Mouse (Mus musculus) 3T3-L1 (cell line): ENCODE results near the gene Pcdh7.
"Not testable (repeated sequence)": the region's sequence is repeated elsewhere in the genome, so short reads cannot be mapped to it uniquely, and the experiment has no call there.

Source experiments
- DNase-seq: peaks from one replicate; pipeline ENCODE4 v3.0.0-alpha.2; 2015; ENCODE audit warnings: low read depth, low spot score

The Pcdh7 gene

DNA sequence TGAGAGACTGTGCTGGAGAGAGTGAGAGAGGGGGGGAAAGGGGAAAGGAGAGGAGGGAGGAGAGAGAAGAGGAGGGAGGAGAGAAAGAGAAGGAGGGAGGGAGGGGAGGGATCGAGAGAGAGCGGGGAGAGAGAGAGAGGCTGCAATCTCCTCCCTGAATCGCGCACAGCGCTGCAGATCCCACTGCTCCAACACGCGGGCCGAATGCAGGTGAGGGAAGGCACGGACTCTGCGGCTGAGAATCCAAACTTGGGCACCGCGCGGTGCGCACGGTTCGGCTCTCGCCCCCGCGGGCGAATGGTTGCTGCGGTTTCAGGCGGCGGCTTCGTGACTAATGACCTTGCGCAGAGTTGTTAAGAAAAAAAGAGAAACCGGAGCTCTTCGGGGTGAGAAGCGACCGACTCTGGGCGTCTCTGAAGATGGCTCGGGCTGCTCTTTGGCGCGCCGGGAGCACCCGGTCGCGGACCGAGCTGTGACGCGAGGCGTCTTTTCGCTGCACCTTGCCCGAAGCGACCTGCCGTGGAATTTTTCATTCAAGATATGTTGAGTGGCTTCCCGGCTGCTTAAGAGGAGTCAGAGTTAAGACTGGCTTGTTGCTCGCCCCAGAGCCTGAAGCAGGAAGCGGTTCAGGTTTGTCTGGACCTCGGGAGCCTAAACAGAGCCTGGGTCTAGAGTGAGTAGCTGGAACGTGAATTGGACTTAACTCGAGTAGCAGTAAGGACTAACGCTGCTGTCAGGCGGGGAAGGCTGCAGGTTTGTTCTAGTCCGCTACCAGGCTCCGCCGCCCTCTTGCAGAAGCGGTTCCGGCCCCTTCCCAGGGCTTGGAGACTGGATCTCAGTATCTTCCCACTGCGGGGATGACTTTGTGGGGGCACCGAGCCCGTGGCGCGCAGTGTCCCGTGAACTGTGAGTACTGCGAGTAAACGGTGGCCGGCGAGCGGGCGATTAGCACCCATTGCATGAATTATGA is at the start of gene Pcdh7:
TSS of gene Pcdh7 (plus strand) at position 62 of the 970 bp plus-strand sequence.
- peak; percentile 84 for DNase-seq

DNA sequence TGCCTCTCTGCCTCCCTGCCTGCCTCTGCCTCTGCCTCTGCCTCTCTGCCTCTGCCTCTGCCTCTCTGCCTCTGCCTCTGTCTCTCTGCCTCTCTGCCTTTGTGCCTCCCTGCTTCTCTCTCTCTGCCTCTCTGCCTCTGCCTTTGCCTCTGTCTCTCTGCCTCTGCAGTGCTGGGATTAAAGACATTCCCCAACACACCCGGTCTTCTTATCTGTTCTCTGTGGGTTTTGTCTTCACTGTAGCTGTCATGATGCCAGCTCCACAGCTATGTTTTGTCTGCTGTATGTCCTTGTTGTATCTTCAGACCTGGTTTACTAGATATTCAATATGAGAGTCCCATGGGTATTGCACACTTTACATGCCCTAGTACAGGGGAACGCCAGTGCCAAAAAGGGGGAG is 40.8 kb upstream of the Pcdh7 start:
- DNase-seq, result not testable (repeated sequence)

DNA sequence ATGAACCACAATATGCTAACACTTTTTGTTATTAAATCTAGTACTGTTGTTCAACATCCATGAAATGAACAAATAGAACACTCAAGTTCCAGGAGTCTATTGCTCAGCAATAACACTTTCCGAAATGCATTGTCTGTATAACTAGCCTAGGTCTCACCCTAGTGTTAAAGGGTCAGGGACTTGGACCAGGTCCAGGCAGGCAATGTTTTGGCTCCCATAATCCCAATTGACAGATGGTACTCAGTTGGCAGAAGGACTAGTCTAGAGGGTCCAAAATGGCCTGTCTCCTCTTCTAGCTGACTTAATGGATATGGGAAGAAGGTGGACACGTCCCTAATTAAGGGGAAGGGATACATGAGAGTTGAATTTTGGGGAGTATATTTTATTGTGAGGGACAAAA is 9.4 kb upstream of the Pcdh7 start:
- no peak for DNase-seq

DNA sequence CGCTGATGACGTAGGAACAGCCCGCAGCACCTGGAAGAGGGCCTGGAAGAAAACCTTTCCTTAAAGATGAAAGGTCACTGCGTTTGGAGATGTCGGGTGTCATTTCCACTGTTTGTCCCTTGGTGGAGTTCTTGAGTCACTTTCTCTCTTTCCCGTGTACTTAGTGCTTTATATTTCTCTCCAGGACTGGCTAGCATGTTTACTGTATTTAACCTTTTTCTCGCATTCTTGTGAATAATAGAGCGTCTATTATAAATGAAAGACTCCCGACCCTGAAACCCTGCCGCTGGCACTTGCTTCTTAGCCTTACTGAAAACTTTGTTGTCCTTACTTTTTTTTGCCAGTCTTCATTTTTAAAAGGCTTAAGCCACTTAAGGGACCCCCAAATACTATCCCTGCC is 3.8 kb upstream of the Pcdh7 start:
- DNase-seq, result peak; percentile 77

DNA sequence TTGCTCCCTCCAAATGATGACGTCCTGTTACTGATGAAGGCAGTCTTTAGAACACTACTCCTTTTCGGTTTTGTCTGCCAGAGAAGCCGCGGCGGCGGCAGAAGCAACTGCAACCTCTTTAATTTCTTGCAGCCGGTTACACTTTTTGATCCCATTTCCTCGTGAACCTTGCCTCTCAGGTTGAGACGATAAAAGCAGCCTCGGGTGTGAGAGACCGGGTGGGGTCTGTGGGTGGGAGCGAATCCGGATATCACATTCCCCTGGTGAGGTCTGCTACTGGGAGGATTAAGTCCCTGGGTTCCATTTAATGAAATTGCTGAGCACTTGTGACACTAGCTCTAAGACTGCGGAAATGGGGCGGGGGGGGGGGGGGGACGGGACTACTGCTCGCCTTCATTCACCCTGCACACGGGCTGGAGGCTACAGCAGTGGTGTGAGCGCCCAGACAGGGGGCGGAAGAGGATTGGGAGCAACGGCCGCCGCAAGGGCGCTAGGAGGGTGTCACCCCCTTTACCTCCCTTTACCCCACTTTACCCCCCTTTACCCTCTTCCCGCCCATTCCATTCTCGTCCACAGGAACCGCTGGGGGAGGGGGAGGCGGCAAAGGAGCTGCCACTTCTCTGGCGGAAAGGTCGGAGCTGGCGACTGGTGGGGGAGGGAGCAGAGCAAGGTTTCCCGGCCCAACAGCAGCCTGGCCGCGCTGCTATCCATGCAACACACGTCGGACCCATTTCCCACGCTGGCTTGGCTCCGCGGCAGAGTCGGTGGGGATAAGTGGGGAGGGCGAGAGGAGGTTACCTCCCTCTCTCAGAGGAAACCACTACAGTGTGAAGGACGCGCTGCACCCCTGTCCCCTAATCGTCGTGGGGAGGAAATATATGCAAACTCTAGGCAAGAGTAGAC is 2.9 kb upstream of the Pcdh7 start:
- DNase-seq, result peak; percentile 85

DNA sequence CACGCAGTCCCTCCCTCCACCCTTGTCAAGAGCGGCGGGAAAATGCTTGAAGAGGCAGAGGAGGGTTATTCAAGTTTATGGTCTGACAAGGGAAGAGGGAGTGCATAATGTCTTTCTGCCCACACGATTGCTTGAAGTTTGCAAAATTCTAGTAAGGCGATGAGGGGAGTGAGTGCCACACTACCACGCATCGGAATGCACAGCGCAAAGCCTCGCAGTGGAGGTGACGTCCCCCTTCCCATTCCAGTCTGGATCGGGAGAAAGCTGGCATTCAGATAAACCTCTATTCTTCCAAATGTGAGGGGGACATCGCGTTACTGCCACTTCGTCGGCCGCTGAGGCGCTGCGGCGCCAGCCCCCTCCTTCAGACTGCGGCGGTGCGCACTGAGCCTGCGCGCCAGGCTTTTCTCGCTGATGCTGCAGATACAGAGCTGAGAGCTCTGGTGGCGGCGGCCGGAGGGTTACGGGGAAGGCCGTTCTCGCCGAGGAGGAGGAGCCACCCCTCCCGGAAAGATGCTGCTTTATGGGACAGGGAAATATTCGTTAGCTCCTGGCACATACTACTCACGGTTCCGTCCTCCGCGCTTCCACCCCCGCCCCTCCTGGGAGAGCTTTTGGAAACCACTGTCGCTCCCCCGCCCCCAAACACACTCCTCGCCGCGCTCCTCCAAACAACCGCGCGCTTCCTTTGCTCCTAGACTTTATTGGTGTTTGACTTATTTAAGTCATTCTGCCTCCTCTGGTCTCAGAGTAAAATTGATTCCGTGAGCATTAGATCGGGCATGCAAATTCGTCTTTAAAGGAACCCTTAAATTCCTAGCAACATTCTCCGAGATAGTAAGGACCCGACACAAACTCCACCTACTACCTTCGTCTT is 2.0 kb upstream of the Pcdh7 start:
- DNase-seq, result peak; percentile 84

DNA sequence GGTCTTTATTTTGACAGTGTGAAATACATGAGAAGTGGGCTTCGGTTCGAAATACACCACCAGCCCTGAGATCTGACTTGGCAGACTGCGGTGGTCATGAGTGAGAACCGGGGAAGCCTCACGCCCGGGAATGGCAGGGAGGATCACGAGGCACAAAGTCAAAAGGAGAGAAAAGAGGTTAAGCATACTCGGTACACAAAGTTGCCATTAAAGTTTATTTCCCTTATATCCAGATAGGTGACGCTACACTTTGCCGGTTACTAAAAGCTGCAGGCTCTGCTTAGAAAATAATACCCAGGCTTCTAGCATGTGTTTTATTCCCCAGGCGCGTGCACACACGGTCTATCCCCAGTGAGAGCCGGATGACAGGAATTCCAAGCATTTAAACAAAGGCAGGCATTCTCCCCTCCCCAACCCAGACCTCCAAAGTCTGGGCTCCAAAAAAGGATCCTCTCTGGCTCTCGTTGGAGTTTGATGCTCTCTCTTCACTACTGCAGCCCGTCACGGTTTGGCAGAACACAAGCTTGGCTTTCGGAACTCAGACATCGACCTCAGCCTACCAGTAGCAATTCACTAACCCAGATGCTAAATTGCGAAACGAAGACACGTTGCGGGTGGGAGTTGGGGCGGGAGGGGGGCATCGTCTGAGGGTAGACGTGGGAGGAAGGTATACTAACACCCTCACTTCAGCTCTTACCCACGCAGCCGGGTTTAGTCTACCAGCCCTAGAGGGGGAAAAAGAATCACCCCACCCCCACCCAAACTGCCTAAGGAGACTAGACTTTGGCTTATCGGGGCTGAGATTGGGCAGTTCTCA is 1.1 kb upstream of the Pcdh7 start:
- peak; percentile 86 for DNase-seq

DNA sequence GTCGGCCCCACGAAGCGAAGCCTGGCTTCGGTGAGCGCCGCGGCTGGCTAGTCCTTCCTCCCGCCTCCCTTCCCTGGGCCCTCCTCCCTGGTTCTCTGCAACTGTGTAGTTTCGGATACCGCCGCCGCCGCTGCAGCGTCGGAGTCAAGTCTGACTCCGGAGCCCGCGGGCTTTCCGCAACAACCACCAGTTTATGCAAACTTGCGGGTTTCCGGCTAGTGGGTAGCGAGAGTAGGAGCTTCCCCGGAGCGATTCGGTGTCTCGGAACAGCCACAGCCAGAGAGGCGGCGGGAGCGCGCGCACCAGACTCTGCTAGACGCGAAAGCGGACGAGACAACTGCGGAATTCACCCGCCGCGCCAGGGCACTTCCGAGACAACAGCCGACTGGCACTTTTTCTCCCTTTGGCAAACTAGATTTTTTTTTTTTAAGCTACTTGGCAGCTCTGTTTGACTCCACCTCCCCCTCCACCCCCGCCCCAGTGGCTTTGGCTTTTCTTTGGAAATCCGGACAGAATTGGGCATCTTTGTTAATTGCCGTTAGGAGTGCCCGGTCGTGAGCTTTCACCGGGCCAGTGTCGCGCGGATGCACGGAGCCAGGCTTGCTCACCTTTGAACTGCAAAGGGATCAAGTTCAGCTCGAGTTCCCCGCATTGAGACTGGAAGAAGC is 395 bp upstream of the Pcdh7 start:
- peak; percentile 85 for DNase-seq

DNA sequence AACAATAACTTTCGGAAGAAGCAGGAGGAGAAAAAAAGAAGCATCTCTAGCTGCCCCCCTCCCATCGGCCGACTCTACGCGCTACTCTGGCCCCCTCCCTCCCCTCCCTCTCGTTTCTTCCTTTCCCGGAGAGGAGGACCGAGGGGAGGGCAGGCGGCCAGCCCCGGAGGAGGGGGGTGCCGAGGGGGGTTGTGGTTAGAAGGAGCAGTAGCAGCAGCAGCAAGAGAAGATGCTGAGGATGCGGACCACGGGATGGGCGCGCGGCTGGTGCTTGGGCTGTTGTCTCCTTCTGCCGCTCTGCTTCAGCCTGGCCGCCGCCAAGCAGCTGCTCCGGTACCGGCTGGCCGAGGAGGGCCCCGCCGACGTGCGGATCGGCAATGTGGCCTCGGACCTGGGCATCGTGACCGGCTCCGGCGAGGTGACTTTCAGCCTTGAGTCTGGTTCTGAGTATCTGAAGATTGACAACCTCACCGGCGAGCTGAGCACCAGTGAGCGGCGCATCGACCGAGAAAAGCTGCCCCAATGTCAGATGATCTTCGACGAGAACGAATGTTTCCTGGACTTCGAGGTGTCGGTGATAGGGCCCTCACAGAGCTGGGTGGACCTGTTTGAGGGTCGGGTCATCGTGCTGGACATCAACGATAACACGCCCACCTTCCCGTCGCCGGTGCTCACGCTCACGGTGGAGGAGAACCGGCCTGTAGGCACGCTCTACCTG is 1.3 kb downstream of the Pcdh7 start:
- peak; percentile 62 for DNase-seq

DNA sequence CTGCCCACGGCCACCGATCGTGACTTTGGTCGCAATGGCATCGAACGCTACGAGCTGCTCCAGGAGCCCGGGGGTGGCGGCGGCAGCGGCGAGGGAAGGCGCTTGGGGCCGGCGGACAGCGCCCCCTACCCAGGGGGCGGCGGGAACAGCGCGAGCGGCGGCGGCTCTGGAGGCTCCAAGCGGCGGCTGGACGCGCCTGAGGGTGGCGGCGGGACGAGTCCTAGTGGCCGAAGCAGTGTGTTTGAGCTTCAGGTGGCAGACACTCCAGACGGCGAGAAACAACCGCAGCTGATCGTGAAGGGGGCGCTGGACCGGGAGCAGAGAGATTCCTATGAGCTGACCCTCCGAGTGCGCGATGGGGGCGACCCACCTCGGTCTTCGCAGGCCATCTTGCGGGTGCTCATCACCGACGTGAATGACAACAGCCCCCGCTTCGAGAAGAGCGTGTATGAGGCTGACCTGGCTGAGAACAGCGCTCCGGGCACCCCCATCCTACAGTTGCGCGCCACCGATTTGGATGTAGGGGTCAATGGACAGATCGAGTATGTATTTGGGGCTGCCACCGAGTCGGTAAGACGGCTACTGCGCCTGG is 1.9 kb downstream of the Pcdh7 start:
- DNase-seq, result no peak

DNA sequence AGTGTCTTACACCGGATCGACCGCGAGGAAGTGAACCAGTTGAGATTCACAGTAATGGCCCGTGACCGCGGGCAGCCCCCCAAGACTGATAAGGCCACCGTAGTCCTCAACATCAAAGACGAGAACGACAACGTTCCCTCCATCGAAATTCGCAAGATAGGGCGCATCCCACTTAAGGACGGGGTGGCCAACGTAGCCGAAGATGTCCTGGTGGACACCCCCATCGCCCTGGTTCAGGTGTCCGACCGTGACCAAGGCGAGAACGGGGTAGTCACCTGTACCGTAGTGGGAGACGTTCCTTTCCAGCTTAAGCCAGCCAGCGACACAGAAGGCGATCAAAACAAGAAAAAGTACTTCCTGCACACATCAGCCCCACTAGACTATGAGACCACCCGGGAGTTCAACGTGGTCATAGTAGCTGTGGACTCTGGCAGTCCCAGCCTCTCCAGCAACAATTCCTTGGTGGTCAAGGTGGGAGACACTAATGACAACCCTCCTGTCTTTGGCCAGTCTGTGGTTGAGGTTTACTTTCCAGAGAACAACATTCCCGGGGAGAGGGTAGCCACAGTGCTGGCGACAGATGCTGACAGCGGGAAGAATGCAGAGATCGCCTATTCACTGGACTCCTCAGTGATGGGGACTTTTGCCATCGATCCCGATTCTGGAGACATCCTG is 2.6 kb downstream of the Pcdh7 start:
- DNase-seq, result peak; percentile 14

DNA sequence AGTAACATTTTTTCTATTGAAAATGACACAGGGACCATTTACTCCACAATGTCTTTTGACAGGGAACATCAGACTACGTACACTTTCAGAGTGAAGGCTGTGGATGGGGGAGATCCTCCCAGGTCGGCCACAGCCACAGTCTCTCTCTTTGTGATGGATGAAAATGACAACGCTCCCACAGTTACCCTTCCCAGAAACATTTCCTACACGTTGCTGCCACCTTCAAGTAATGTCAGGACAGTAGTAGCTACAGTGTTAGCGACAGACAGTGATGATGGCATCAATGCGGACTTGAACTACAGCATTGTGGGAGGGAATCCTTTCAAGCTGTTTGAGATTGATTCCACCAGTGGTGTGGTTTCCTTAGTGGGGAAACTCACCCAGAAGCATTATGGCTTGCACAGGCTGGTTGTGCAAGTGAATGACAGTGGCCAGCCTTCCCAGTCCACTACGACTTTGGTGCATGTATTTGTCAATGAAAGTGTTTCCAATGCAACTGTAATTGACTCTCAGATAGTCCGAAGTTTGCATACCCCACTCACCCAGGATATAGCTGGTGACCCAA is 3.5 kb downstream of the Pcdh7 start:
- DNase-seq, result no peak

DNA sequence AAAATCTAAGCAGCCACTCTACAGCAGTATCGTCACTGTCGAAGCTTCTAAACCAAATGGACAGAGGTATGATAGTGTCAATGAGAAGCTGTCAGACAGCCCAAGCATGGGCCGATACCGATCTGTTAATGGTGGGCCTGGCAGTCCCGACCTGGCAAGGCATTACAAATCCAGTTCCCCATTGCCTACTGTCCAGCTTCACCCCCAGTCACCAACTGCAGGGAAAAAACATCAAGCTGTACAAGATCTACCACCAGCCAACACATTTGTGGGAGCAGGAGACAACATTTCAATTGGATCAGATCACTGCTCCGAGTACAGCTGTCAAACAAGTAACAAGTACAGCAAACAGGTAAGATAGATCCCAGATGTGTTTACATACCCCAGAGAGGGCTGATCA is 4.2 kb downstream of the Pcdh7 start:
- no peak for DNase-seq

DNA sequence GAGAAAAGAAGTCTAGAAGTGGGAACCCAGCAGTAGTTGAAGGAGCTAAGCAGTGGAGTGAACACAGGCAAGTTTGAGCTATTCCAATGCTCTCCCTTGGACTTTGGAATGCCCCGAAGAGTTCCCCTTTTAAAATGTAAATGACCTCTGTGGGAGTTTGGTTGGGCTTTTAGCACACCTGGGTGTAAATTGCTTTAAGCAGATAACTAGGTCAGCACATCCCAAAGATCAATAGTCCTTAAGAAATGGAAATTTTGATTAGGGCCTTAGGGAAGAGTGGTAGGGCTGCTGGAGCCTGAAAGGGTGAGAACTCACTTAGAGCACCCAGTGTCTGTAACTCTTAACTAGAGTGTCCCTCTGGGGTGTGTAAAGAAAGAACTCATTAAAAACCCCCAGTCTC is 15.7 kb downstream of the Pcdh7 start:
- no peak for DNase-seq

DNA sequence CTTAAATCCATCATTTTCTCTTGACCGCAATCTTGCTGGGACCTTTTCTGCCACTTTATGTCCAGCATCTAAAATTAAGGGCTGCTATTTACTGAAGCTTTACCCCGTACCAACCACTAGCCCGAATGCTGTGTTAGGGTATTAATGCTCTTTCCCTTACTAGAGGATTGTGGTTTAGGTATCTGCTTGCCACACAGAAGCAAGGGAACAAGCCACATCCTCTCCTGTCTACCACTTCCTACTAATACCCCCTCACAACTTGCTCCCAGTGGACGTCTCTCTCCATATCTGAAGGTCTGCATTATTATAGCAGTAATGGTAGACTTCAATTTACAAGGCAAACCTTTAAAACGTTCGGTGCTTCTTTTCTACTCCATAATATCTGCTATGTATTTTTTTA is 18.0 kb downstream of the Pcdh7 start:
- no peak for DNase-seq

DNA sequence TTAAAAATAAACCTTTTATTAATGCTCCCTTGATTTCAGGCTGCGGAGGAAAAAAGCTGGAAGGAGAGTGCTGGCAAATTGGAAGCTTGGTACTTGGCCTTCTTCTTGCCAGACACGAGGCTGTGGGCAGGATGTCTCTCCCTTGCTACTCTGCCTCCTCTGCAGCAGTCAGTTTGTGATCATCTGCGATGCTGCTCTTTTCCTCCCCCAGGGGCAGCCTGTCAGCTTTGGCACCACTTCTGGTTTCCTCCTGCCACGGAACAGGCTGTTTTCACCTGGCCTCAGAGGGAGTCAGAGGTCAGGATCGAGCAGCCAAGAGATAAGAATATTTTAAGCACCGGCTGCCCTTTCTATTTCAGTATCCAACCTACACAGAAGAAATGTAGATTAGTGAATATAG is 25.2 kb downstream of the Pcdh7 start:
- DNase-seq, result no peak

DNA sequence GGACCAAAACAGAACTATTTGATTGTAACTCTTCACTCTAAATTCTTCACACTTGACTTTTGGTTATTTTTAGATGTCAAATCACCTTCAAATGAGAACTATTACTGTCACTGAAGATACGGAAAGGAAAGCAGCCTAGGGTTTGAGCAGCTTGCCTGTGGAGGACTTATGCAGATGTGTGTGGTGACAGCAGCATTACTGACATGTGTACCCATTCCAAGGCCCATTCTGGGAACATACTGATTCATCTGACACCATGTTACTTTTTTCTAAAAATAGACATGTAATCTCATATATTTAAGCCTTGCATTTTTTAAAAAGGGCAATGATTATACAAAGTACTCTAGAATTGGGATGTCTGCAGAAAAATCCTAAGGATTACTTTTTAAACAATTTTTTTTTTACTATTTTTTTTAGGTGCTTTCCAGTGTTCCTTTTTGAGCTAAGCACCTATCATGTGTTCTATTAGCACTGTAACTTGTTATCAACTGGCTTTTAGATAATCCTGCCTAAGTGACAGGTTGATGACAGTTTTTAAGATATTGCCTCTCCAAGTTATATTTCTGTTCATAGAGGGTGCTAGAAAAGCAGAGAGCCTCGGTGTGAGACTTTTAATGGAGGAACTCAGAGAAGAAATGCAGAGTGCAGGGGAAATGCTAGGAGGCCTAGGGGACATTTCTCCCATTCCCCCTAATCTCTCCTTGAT is 26.3 kb downstream of the Pcdh7 start:
- no peak for DNase-seq
